Mouse (Mus musculus) myocyte (in vitro differentiated cells): ENCODE data around the gene Ybx3.

Experiments
- MYOD1 ChIP-seq, 3 experiments: IDR thresholded peaks; one replicate each; pipeline ENCODE4 v1.6.1; 2011; ENCODE audit warnings: control low read depth in 2 of 3, low read depth in 2 of 3, mild to moderate bottlenecking in 2 of 3, moderate library complexity in 1 of 3; ENCODE audit not compliant: insufficient read length in 2 of 3, control insufficient read depth in 1 of 3
- POLR2A ChIP-seq: IDR thresholded peaks from one replicate; pipeline ENCODE4 v1.6.1; 2011; ENCODE audit warnings: low read depth, mild to moderate bottlenecking, control low read depth, moderate library complexity; ENCODE audit not compliant: insufficient read length

DNA sequence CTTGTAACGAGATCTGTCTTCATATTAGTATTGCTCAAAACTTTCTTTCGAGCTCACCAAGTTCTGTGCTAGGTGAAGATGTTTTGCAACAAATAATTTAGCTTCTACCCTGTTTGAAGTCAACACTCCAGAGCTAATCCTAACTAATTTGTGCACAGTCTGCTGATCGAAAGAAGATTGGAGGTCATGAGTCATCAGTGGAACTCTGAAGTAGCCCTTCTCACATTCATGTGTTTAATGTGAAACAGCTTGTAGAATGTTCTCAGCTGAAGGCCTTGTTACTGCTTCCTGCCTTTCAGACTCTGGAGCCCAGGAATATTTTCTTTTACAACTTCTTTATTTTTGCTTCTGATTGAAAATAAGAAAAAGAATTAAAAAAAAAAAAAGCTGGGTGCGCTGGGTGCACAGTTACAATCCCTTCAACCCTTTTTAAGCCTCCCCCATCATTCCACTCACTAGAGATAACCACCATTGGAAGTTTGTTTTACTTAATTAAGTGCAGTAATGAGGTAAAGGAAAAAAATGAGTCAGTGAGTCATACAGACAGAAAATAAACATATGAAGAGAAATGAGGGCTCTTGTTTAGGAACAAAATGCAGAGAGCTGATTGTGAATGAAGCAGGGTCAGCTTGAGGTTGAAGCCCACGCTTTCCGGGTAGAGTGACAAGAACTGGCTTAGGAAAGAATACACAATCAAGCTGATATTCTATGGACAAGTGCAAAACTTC lies 23.0 kb upstream of the Ybx3 start:
- TF ChIP-seq MYOD1 (IDR thresholded peaks at IDR 0.05; ENCODE audit: control insufficient read depth in 1 of 3, insufficient read length in 2 of 3, low read depth in 2 of 3) (no peak), POLR2A (no peak)
